8 mouse cellular contexts compared by ENCODE assay signal in the genomic region with DNA sequence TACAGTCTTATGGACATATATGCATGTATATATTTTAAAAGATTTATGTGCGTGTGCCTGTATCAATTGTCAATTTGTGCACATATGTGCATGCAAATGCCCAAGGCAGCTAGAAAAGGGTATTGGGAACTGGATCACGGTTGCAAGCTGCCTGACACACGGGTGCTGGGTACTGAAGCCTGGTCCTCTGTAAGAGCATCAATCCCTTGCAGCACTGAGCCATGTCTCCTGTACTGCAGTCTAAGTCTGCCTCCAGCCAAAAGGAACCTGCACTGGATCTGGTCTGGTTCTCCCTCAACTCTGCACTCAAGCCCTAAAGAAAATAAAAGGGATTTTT. TPM values are rescaled to one million over a fixed set of nuclear protein-coding genes. Genes with fewer than 3 reads are reported as not detected.
DNase-seq lines count a peak whose midpoint lies in the region; ATAC-seq lines count a peak whose summit lies in the region.
"Had no signal": no experiment of that assay in that cellular context is flagged by ENCODE, and none has a peak within 500 bp of the region (broad histone marks: within the 10 kb centered on the region; RNA-seq: fewer than 3 reads in every experiment).

No protein-coding gene starts in this region.

- H3K27me3 ChIP-seq in liver, embryonic 11.5 days (replicated peaks; ENCODE audit: control insufficient read depth, insufficient read depth, low read length): no peaks in the 10 kb centered on the region
- no peaks in the 10 kb centered on the region for H3K27me3 ChIP-seq in forebrain, embryonic 14.5 days (replicated peaks; ENCODE audit: control insufficient read depth, insufficient read depth, low read length)
- no peaks in the 10 kb centered on the region for H3K27me3 ChIP-seq in intestine, embryonic 16.5 days (replicated peaks; ENCODE audit: control insufficient read depth, insufficient read depth, low read length)
- H3K27me3 ChIP-seq: Patski had no signal

- H3K4me2 ChIP-seq in liver, embryonic 11.5 days: peak overlapping the region; percentile 74
- H3K4me2 ChIP-seq in forebrain, embryonic 14.5 days (ENCODE audit: low read length): peak overlapping the region; percentile 77; the same call in 1 of the 2 replicates
- peak overlapping the region; percentile 78; the same call in 1 of the 2 replicates for H3K4me2 ChIP-seq in intestine, embryonic 16.5 days (ENCODE audit: low read depth, low read length)

- H3K4me1 ChIP-seq in liver, embryonic 11.5 days (replicated peaks; ENCODE audit: control insufficient read depth, insufficient read depth, low read length): no peaks in the 10 kb centered on the region; the same call in 1 of the 2 replicates
- H3K4me1 ChIP-seq in forebrain, embryonic 14.5 days (ENCODE audit: control insufficient read depth, insufficient read depth, low read length): peaks cover 5% of the 10 kb centered on the region
- H3K4me1 ChIP-seq in intestine, embryonic 16.5 days (ENCODE audit: control insufficient read depth, insufficient read depth, low read length): peaks cover 4% of the 10 kb centered on the region; the same call in 1 of the 2 replicates

- WGBS in liver, embryonic 11.5 days: 66% methylated on average over 3 of the region's 3 CpGs
- WGBS in forebrain, embryonic 14.5 days: 74% methylated on average over 3 of the region's 3 CpGs
- 65% methylated on average over 3 of the region's 3 CpGs for WGBS in intestine, embryonic 16.5 days

- no peak for DNase-seq in liver, embryonic 11.5 days (ENCODE audit: low spot score)
- DNase-seq in liver: no peak
- DNase-seq in forebrain, embryonic 14.5 days (ENCODE audit: low spot score): no peak
- peak; percentile 20 for DNase-seq in naive thymus-derived CD4-positive, alpha-beta T cell, adult 2 months (ENCODE audit: low read depth)
- DNase-seq in right cerebral cortex, adult 18-20 months: no peak
- no peak for DNase-seq in spleen, postnatal 4 days (ENCODE audit: low spot score in 2 of 2)

- peaks cover 39% of the 10 kb centered on the region for H3K36me3 ChIP-seq in liver, embryonic 11.5 days (ENCODE audit: control insufficient read depth, insufficient read depth, low read length)
- peaks cover 61% of the 10 kb centered on the region for H3K36me3 ChIP-seq in forebrain, embryonic 14.5 days (ENCODE audit: control insufficient read depth, insufficient read depth, low read length)
- H3K36me3 ChIP-seq in intestine, embryonic 16.5 days (ENCODE audit: control insufficient read depth, insufficient read depth, low read length): peaks cover 18% of the 10 kb centered on the region

- no peak overlapping the region for H3K27ac ChIP-seq in liver, embryonic 11.5 days (ENCODE audit: low read depth, low read length)
- no peak overlapping the region for H3K27ac ChIP-seq in forebrain, embryonic 14.5 days (ENCODE audit: low read depth, low read length)
- no peak overlapping the region for H3K27ac ChIP-seq in intestine, embryonic 16.5 days (ENCODE audit: low read length)

- no peaks in the 10 kb centered on the region for H3K9me3 ChIP-seq in liver, embryonic 11.5 days (ENCODE audit: control insufficient read depth, low read length)
- H3K9me3 ChIP-seq in forebrain, embryonic 14.5 days (replicated peaks; ENCODE audit: control insufficient read depth, low read length): no peaks in the 10 kb centered on the region
- no peaks in the 10 kb centered on the region for H3K9me3 ChIP-seq in intestine, embryonic 16.5 days (ENCODE audit: control insufficient read depth, low read length)

- H3K4me3 ChIP-seq in liver, embryonic 11.5 days (ENCODE audit: low read depth, low read length): peak overlapping the region; percentile 83
- H3K4me3 ChIP-seq in forebrain, embryonic 14.5 days (ENCODE audit: low read depth, low read length): no peak overlapping the region
- H3K4me3 ChIP-seq in intestine, embryonic 16.5 days (ENCODE audit: low read length): peak overlapping the region; percentile 80; the same call in 1 of the 2 replicates

- no peak overlapping the region for H3K9ac ChIP-seq in liver, embryonic 11.5 days (ENCODE audit: low read depth, low read length)
- no peak overlapping the region for H3K9ac ChIP-seq in forebrain, embryonic 14.5 days (ENCODE audit: low read length)
- 0 out of 2 replicates have a peak overlapping the region, but pooled peaks have one; percentile 82 for H3K9ac ChIP-seq in intestine, embryonic 16.5 days (ENCODE audit: low read depth, low read length)

- ATAC-seq in liver, embryonic 11.5 days (replicated peaks; ENCODE audit: low FRiP score): no peak
- no peak for ATAC-seq in forebrain, embryonic 14.5 days
- ATAC-seq in intestine, embryonic 16.5 days: peak; percentile 7; the same call in 1 of the 2 replicates

RNA-seq across cellular contexts. Expression of gene Adat1, which starts 0.6 kb away (rescaled TPM):
- polyA plus RNA-seq in liver, embryonic 11.5 days (2014; fragmentation: Nextera tagmentation; extraction: Ambion mirVana): 12.7 and 17.8 TPM in 2 replicates
- polyA plus RNA-seq in forebrain, embryonic 14.5 days (2014; fragmentation: Nextera tagmentation; extraction: Ambion mirVana): 5.6 and 5.8 TPM in 2 replicates
- polyA plus RNA-seq in intestine, embryonic 16.5 days (2015; fragmentation: Nextera tagmentation; extraction: Ambion mirVana): 6.7 and 7.6 TPM in 2 replicates

RNA-seq across cellular contexts. Expression of gene Kars, which starts 18.5 kb away (rescaled TPM):
- polyA plus RNA-seq in liver, embryonic 11.5 days (2014; fragmentation: Nextera tagmentation; extraction: Ambion mirVana): 261 and 283 TPM in 2 replicates
- 189 and 194 TPM in 2 replicates for polyA plus RNA-seq in forebrain, embryonic 14.5 days (2014; fragmentation: Nextera tagmentation; extraction: Ambion mirVana)
- polyA plus RNA-seq in intestine, embryonic 16.5 days (2015; fragmentation: Nextera tagmentation; extraction: Ambion mirVana): 157 and 169 TPM in 2 replicates

RNA-seq across cellular contexts. Expression of gene Terf2ip, which starts 18.5 kb away (rescaled TPM):
- polyA plus RNA-seq in liver, embryonic 11.5 days (2014; fragmentation: Nextera tagmentation; extraction: Ambion mirVana): 15.2 and 17.3 TPM in 2 replicates
- 22.6 and 33.3 TPM in 2 replicates for polyA plus RNA-seq in forebrain, embryonic 14.5 days (2014; fragmentation: Nextera tagmentation; extraction: Ambion mirVana)
- 18.4 and 20.0 TPM in 2 replicates for polyA plus RNA-seq in intestine, embryonic 16.5 days (2015; fragmentation: Nextera tagmentation; extraction: Ambion mirVana)

RNA-seq across cellular contexts. Expression of gene Gm6793, which starts 22.2 kb away (rescaled TPM):
- polyA plus RNA-seq in liver, embryonic 11.5 days (2014; fragmentation: Nextera tagmentation; extraction: Ambion mirVana): 1.0 and 1.1 TPM in 2 replicates
- polyA plus RNA-seq in forebrain, embryonic 14.5 days (2014; fragmentation: Nextera tagmentation; extraction: Ambion mirVana): 0.23 and 0.64 TPM in 2 replicates
- polyA plus RNA-seq in intestine, embryonic 16.5 days (2015; fragmentation: Nextera tagmentation; extraction: Ambion mirVana): 0.31 and 0.54 TPM in 2 replicates

RNA-seq across cellular contexts. Expression of gene Gabarapl2, which starts 52.2 kb away (rescaled TPM):
- polyA plus RNA-seq in liver, embryonic 11.5 days (2014; fragmentation: Nextera tagmentation; extraction: Ambion mirVana): 136 and 141 TPM in 2 replicates
- 518 and 525 TPM in 2 replicates for polyA plus RNA-seq in forebrain, embryonic 14.5 days (2014; fragmentation: Nextera tagmentation; extraction: Ambion mirVana)
- polyA plus RNA-seq in intestine, embryonic 16.5 days (2015; fragmentation: Nextera tagmentation; extraction: Ambion mirVana): 208 and 212 TPM in 2 replicates
